Mouse (Mus musculus) yolk sac, embryonic 10.5 days (tissue): ENCODE measurements around the gene Lhfp.
"Not testable (repeated sequence)": the region's sequence is repeated elsewhere in the genome, so short reads cannot be mapped to it uniquely, and the experiment has no call there.

ENCODE experiments used
- DNase-seq: peaks from one replicate; pipeline ENCODE4 v3.0.0-alpha.2; 2017; ENCODE audit warnings: low spot score

Lhfp gene

DNA sequence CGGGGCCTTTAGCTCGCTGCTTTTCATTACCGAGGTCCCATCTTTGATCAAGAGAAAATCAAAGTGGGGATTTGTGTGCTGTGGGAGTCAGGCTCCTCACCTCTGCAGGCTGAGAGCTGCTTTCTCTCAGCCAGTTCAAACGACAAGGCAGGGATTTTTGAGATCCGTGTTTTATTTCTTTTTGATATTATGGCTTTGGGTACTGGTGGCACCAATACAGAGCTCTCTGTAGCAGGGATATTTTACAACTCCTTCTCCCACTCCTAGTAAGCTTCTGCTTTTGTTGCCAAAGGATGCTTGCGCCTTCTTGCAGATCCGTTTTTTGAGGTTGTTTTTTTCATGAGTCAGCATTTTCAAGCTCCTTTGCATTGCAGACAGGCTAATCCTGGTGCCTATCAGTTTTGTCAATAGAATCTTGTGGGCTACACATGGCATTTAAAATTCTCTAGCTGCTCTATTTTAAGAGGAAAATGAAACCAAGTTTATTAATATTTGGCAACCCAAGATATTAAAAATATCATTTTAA is 172.5 kb downstream of the Lhfp start:
- DNase-seq: no peak

GRCm38 (mm10) chr3:53214386-53214785 is 173.1 kb downstream of the Lhfp start:
- no peak for DNase-seq

- DNase-seq: no peak
These were observed 176.4 kb downstream of the Lhfp start for GRCm38 (mm10) chr3:53217697-53218096.

DNA sequence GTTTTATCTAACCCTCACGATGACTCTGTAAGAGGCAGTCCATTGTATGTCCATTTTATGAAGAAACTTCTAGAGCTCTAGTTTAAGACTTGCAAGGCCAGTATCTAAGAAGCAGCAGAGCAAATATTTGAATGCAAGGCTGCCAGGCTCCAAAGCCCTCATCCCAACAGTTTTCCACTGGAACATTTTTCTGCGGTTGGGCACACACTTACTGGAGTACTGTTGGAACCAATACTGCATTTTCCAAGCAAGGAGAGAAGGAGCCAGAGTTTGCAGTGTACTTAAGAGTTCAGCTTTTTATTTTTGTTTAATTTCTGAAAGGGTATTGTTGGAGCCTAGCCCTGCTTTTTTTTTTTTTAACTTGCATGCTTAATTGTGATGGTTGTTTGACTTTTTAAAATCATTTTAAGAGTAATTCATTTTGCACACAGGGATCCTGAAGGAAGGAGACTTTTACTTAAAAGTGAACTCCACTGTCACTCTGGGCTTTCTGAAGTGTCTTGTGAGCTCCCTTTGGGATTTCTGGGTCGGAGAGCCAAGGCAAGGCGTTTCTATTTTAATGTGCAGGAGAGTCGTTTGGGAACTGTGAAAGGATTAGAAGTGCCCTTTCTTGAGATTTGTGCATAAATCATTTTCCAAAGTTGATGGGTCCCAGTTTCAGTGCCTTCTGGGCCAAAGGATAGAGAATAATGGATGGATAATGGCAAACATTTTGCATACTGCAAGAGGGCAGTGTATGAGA is 180.4 kb downstream of the Lhfp start:
- DNase-seq: no peak

DNA sequence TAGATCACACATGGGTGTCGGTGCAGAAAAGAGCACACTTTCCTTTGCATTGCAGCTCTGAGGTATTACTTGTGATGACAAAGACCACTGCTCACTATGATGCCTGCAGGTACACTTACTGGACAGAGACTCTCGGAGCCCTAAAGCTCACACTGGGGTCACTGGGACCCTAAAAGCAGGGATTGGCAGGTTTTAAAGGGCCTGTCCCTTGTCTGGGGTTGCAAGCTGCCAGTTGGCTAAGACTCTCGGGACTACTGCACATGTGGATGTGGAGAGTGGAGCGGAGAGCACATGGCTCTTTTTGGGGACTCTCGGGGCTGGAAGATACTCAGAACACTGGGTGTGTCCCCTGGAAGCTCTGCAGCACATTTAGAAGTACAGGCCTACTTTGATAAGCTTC is 182.8 kb downstream of the Lhfp start:
- no peak for DNase-seq

DNA sequence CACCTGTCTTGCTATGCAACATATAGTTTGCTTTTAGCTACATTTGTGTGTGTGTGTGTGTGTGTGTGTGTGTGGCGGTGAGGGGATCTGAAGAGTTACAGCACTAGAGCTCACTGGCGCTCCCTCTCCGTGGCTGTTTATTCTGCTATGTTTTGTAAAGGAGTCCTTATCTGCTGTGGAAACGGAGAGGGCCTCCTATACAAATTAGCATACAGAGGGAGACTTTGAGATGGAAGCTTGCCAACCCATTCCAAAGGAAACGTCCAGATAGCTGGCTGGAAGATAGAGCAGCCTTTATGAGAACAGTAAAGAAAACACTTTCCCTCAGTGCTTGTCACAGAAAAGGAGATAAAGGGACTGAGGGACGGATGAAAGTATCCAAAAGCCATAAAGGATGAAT is 184.4 kb downstream of the Lhfp start:
- DNase-seq: no peak

- no peak for DNase-seq
These were observed 184.9 kb downstream of the Lhfp start for GRCm38 (mm10) chr3:53226223-53226622.

DNA sequence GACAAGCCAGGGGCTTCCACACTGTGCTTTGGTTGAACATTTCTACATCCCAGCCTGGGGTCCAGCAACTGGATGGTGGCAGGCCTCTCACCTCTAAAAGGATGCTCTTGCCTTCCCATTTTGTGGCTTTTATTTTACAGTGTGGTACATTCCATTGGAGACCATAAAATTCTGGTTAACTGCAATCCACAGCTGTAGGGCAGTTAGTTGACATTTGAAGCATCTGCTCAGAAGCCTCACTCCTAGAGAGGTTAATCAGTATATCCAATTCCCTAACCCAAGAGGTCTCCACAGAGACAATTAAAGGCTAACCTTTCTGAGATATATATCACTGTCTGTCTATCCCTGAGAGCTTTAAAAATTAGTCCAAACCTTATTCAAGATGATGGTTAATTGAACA is 186.5 kb downstream of the Lhfp start:
- DNase-seq: no peak

DNA sequence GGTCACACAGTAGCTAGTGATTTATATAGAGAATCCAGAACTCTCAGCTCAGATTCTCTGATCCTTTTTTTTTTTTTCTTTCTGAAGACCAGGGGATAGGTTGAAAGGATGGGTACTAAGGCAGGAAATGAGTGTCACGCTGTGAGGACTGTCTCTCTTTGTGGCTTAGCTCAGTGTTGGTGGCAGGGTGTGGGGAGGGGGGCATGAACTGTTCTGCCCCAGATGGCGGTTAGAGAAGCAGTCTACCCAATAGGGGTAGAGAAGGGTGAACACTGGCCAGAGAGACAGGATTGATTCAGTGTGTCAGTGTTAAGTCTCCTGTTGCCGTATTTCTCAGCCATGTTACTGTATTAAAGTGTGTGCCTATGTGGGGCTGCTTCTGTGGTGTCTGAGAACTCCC is 189.2 kb downstream of the Lhfp start:
- DNase-seq: no peak

DNA sequence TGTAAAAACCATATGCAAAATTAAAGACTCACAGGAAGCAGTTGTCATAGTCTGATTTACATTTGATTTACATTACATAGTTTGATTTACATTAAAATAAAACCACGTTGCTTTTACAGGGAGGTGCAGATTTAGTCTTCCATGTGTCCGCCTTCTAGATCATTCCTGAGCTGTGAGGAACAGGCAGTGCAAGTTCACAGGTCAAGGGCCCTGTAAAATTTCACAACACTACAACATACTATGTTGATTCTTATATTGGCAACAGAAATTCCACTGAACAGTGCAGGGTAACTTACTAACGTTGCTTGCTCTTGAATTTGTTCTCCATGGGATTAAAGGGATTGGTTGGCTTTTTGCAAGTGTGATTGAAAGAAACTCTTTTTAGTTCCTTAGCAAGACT is 189.8 kb downstream of the Lhfp start:
- DNase-seq: no peak

DNA sequence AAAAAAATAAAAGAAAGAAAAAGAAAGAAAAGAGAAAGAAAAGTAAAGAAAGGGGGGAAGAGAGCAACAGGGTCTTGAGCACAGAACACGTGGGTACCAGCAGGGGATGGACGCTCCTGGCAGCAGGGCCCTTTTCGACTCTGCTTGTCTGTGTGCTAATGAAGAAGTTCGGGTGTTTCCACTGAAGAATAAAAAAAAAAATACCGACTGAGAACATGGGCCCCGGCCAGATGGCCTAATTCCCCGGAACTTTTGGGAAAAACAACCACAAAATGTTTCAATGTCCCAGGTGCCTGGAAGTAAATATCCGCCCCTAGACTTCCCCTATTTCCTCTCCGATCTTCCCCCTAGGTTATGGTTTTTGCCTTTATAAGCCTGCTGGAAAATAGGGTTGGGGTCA is 191.1 kb downstream of the Lhfp start:
- DNase-seq: not testable (repeated sequence)

DNA sequence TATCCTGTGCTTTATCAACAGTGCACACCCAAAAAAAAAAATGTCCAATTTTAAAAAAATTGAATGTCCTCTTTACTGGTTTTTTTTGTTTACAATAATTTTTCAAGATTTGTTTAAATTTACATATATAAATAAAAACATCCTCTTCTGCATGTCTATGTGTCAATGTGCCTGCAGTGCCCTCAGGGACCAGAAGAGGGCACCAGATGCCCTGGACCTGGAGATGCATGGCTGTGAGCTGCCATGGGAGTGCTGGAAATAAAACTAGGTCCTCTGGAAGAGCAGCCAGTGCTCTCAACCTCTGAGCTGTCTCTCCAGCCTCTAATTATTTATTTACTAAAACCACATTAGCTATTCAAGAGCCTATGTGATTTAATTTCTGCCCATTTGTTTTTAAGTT is 193.4 kb downstream of the Lhfp start:
- no peak for DNase-seq

- DNase-seq: no peak
These were observed 195.1 kb downstream of the Lhfp start for GRCm38 (mm10) chr3:53236471-53236870.

GRCm38 (mm10) chr3:53240150-53240549 is 198.8 kb downstream of the Lhfp start:
- DNase-seq: no peak

DNA sequence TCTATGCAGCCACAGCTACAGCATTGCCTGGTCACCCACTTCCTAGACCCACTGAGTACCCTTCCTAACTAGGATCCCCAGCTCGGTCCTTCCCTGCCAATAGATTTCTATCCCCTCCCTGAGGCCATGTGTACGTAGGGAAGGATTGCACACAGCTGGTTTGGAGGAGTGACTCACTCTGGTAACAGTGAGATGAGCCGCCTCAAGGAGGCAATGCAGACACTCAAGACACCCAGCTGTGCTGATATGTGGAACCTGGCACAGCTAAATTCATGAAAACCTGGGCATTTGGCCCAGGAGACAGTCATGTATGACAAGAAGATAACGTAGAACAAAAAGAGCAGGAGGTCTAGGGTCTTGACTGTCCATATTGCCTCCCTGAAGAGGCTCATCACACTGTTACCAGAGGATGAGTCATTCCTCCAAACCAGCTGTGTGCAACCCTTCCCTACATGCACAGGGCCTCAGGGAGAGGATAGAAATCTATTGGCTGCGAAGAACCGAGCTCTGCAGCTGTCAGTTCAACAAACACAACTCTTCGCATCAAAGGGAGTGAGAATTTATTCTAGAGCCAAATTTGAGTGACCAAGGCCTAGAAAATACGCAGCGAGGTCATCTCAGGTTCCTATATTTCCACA is 204.4 kb downstream of the Lhfp start:
- DNase-seq: no peak

- no peak for DNase-seq
These were observed 205.8 kb downstream of the Lhfp start for GRCm38 (mm10) chr3:53247102-53247501.

DNA sequence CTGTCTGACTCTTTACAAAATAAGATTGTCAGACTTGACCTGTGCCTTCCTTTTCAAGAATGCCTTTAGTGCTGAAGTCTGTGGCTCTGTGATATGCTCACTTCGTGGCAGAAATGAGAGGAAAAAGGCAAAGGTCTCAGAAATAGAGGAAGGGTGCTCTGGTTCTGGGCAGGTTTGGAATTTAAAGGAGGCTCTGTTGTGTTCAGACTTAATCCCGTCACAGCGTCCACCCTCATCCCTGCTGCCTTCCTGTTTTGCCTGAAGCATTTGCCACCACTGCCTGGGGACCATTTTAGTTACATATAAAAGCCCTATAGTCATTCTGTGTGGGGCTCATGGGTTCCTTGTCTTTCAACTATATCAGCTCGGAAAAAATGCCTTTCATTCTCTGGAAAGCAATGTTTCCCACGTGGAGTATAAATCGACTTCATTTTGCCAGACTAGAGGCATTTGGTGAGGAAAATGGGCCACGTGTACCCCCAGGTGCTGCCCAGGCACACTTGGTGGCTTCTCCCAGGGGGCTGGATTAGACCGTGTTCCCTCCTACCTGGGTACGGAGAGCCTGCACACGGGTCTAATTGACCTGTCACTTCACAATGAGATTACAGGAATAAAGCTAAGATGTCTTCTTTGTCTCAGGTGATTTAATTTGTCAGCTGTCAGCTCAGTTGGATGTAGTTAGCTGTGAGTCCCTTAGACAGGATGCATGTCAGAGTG is 207.0 kb downstream of the Lhfp start:
- DNase-seq: no peak

- no peak for DNase-seq
These were observed 211.2 kb downstream of the Lhfp start for GRCm38 (mm10) chr3:53252556-53252955.

DNA sequence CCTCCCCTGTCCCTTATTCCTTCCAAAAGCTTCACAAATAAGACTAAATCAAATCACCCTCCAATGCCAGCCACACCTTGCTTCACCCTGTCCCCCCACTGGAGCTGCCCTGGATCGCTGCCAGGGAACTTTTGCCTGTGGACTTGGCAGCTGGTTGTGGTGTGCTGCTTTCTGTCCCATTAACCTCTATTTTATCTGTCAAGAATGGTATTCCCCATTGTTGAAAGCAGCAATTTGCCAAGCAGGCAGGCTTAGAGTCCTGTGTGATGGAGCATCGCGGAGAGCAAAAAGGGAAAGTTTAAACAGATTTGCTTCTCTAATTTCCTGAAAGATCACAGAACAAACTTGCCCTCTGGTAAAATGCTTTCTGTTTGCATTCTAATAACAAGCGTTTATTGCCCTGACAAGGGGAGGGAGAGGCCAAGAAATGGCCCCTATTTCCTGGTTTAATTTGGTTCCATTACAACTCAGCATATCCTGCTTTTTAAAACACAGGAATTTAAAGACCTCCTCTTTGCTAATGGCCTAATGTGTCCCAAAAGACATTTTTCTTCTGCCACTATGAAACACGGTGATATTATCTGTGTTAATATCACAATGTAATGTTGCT is 212.0 kb downstream of the Lhfp start:
- no peak for DNase-seq

DNA sequence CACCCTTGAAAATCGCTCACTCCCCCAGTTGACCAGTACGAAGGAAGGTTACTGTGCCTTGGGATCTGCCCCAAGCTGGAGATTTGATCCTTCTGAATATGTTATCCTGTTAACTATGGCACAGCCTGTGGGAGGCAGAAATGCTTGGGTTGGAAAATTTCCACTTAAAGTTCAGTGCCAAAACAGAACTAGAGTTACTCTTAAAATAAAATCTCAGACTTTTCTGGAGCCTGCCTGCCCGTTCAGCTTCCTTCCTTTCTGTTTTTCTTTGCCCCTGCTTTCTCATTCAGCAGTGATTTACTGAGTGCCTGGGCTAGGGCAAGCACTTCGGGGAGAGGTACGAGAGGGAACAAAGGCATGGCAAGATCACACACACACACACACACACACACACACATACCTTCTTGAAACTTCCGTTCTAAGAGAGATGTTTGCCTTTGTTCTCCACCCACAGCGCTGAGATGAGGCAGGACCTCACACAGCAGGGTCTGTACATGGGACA is 217.4 kb downstream of the Lhfp start:
- DNase-seq: peak; percentile 5

GRCm38 (mm10) chr3:53266116-53266515 is 224.8 kb downstream of the Lhfp start:
- DNase-seq: no peak

DNA sequence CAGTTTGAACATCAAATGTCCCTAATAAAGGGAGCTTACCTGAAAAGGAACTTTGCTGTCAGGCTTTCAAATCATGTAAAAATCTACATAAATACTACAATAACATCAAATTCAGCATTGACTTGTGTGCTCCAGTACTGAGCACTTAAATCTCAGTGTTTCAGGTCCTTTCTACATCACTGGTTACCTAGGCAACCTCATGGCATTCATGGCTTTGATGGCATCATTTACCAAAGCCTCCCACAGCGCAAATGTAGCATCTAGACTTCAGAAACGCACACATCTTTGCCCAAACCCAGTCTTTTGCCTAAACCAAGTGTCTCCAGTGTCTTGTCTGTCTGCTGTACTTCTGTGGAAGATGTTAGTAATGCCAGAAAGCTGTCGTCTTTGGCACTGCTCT is 225.7 kb downstream of the Lhfp start:
- no peak for DNase-seq
